Mouse (Mus musculus) embryonic facial prominence, embryonic 12.5 days (tissue): ENCODE data around the gene Gm5141. TPM values are rescaled to one million over a fixed set of nuclear protein-coding genes. Genes with fewer than 3 reads are reported as not detected.

Source experiments
- microRNA counts: library from miRNA; unstranded; fragments of <30 nt; microRNA quantifications from one replicate; lab custom pipeline; 2017
- microRNA-seq: library from miRNA; unstranded; fragments of <30 nt; microRNA quantifications from one replicate; pipeline ENCODE4, GENCODE M21; 2017
- polyA plus RNA-seq: library from polyadenylated mRNA; unstranded; fragments of >200 nt; fragmentation: Nextera tagmentation; extraction: Ambion mirVana; gene quantifications from 2 replicates; pipeline ENCODE4 v1.2.1, GENCODE M21; 2016

Gm5141 gene
- polyA plus RNA-seq, 1 experiment from 2014 or later, result 14.3 TPM

MicroRNA genes within 50 kb of the gene (microRNA counts, 519-probe panel; counts per million panel counts)
- 460 counts per million, percentile 65 among the panel's probes with 10 or more counts for microRNA mmu-miR-713 (lab: Ali Mortazavi, UCI)

Small RNA genes within 50 kb of the gene (microRNA-seq; reads per million reads assigned to microRNA genes)
- gene Gm24588, result not detected
- gene Mir713, result not detected

Other genes starting within 250 kb of the Gm5141 start
- 1.0 TPM in 1 of 2 replicates, not detected in the other for gene Zfp935, start 227.3 kb downstream of the Gm5141 start, polyA plus RNA-seq
- gene Zfp934, start 214.6 kb downstream of the Gm5141 start, polyA plus RNA-seq, result 23.0 and 25.5 TPM in 2 replicates
- gene 6720489N17Rik, start 161.6 kb downstream of the Gm5141 start, polyA plus RNA-seq, result 16.5 and 17.7 TPM in 2 replicates
- gene Platr25, start 25.1 kb downstream of the Gm5141 start, polyA plus RNA-seq, result 42.2 and 42.9 TPM in 2 replicates
- gene Fbp2, start 72.6 kb upstream of the Gm5141 start, polyA plus RNA-seq, result 0.23 and 0.28 TPM in 2 replicates
- gene Fbp1, start 102.5 kb upstream of the Gm5141 start, polyA plus RNA-seq, result 0.19 and 0.55 TPM in 2 replicates
- 138 and 144 TPM in 2 replicates for gene 2010111I01Rik, start 179.1 kb upstream of the Gm5141 start, polyA plus RNA-seq